Mouse (Mus musculus): Measurements from ENCODE around the gene Ppef1.

DNA sequence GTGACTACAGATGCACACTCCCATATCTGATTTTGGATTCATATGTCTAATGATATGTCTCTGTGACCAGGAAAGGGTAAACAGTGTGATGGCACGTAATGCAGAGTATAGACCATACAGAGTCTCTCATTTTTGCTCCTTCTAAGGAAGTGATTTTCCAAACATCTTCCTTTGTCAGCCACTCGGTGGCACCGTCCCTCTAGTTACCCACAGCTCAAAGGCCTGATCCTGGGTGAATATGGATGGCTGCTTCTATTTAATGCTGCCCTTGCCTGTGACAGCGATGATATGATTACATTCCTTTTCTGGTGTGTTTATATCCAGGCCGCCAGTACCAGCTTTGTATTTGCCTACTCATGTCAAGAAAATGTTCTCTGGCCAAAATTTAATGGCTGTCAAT is 152.0 kb downstream of the Ppef1 start:
- TF ChIP-seq CTCF (conservative IDR thresholded peaks at IDR 0.05; ENCODE audit: low read length) (no peak), POU5F1 (IDR thresholded peaks at IDR 0.05; ENCODE audit: borderline replicate concordance, low read length) (no peak), NANOG (IDR thresholded peaks at IDR 0.05; ENCODE audit: borderline replicate concordance, low read length) (no peak)
